Mouse (Mus musculus): ENCODE data around the gene Klhl12.

GRCm38 (mm10) chr1:134493496-134493895 lies 38.2 kb downstream of the Klhl12 start:
- no peak for TF ChIP-seq CTCF (IDR thresholded peaks at IDR 0.05; ENCODE audit: extremely low read depth, insufficient read depth, low read length)
- TF ChIP-seq POLR2A (IDR thresholded peaks at IDR 0.05; ENCODE audit: extremely low read depth, insufficient read depth, low read length), result no peak

Measured in cortical plate, adult 2 months (tissue).